Mouse (Mus musculus): ENCODE measurements around the gene Sdhaf1.

DNA sequence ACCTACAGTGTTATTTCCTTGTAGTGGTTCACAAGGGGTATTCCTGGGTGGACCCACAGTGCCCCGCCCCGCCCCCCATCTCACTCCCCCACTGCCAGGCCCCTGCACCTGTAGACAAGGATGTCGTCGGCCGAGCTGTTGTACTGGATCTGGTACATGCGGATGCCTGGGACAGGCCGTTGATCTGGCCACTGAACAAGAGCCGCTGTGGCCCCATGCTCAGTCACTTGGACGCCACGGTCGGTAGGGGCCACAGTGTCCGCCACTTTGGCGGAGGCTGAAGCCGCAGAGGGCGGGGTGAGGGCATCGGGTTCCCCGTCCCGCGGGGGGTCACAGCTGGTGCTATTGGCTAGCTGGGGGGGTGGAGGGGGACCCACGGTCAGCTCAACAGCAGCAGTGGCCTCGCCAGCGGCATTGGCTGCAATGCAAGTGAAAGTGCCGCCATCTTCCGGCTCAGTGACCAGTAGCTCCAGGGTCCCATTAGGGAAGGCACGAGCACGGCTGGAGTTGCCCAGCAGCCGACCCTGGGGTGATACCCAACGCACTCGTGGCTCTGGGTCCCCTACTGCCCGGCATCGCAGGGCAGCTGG, 35.7 kb upstream of the Sdhaf1 start:
- TF ChIP-seq CTCF (IDR thresholded peaks at IDR 0.05) (no peak), EP300 (IDR thresholded peaks at IDR 0.05) (no peak)
